11 mouse cellular contexts compared by ENCODE assay signal in genomic region chr13:29957731-29958254, GRCm38 (mm10). TPM values are rescaled to one million over a fixed set of nuclear protein-coding genes. Genes with fewer than 3 reads are reported as not detected.
A peak's percentile ranks its signal among the peaks of the same experiment; 100 is the strongest.
DNase-seq lines count a peak whose midpoint lies in the region; ATAC-seq lines count a peak whose summit lies in the region.
"Had no signal": no experiment of that assay in that cellular context is flagged by ENCODE, and none has a peak within 500 bp of the region (broad histone marks: within the 10 kb centered on the region; RNA-seq: fewer than 3 reads in every experiment).

No protein-coding gene starts in this region.

- no peak overlapping the region for H3K4me3 ChIP-seq in liver, embryonic 13.5 days (replicated peaks)
- H3K4me3 ChIP-seq: limb, embryonic 13.5 days had no signal

- H3K4me2 ChIP-seq in liver, embryonic 13.5 days, result no peak overlapping the region
- H3K4me2 ChIP-seq: limb, embryonic 13.5 days had no signal

- 69% methylated on average over 9 of the region's 9 CpGs for WGBS in liver, embryonic 13.5 days (ENCODE audit: insufficient replicate concordance)

- H3K9me3 ChIP-seq in liver, embryonic 13.5 days (replicated peaks), result no peaks in the 10 kb centered on the region
- H3K9me3 ChIP-seq: limb, embryonic 13.5 days had no signal

- ATAC-seq in liver, embryonic 13.5 days (ENCODE audit: low read depth), result peak; percentile 81
- no peak for ATAC-seq in frontal cortex, adult (ENCODE audit: low TSS enrichment)
- ATAC-seq: forebrain, embryonic 16.5 days had no signal

- H3K9ac ChIP-seq in liver, embryonic 13.5 days, result no peak overlapping the region
- H3K9ac ChIP-seq: limb, embryonic 13.5 days had no signal

- peaks cover 28% of the 10 kb centered on the region for H3K36me3 ChIP-seq in liver, embryonic 13.5 days

- H3K27ac ChIP-seq in liver, embryonic 13.5 days, result no peak overlapping the region; the same call in 1 of the 2 replicates
- H3K27ac ChIP-seq: limb, embryonic 13.5 days had no signal

- peaks cover 24% of the 10 kb centered on the region for H3K4me1 ChIP-seq in liver, embryonic 13.5 days (replicated peaks)

- intact Hi-C loops in heart, postnatal 10 days (cut with DNase I), result no loop called here
- intact Hi-C loops in left cerebral cortex, postnatal 14 days (cut with DNase I), result no loop called here

- DNase-seq in gastrocnemius, adult 18-20 months (ENCODE audit: low spot score), result peak; percentile 19
- no peak for DNase-seq in gastrocnemius, adult 8-10 months (ENCODE audit: low spot score in 2 of 2)
- peak; percentile 51 for DNase-seq in embryo, embryonic 10.5 days (ENCODE audit: low spot score)
- DNase-seq in heart, postnatal 10 days, result peak; percentile 48 to 58
- no peak for DNase-seq in liver, embryonic 13.5 days
- no peak for DNase-seq in left cerebral cortex, postnatal 14 days (ENCODE audit: low spot score in 2 of 2)
- DNase-seq in layer of hippocampus, adult 9-11 months, result no peak
- DNase-seq: adrenal gland, postnatal 25 days had no signal

- no peaks in the 10 kb centered on the region for H3K27me3 ChIP-seq in liver, embryonic 13.5 days
- H3K27me3 ChIP-seq: limb, embryonic 13.5 days had no signal

RNA-seq across cellular contexts. Expression of gene E2f3, which starts 28.1 kb away (rescaled TPM):
- 10 to 100 TPM; 11.3 to 13.4 TPM for total RNA-seq in gastrocnemius, adult 18-20 months (2021)
- 10 to 100 TPM; 11.1 to 16.3 (median 12.9) TPM for total RNA-seq in gastrocnemius, adult 8-10 months (2022)
- 10 to 100 TPM; 12.0 to 13.4 TPM for total RNA-seq in heart, postnatal 10 days (2021)
- 5.4 and 6.9 TPM in 2 replicates for polyA plus RNA-seq in liver, embryonic 13.5 days (2015; fragmentation: Nextera tagmentation; extraction: Ambion mirVana)
- 10 to 100 TPM; 18.7 to 19.2 TPM for total RNA-seq in left cerebral cortex, postnatal 14 days (2021)

Comparison
In these comparisons a context has a peak if more than half of its experiments do, and no peak if none do; other contexts are left out.
1. DNase-seq: peak in gastrocnemius, adult 18-20 months (single experiment), embryo, embryonic 10.5 days (single experiment) and heart, postnatal 10 days (2 of 2); none in gastrocnemius, adult 8-10 months (0 of 2), liver, embryonic 13.5 days (single experiment), left cerebral cortex, postnatal 14 days (0 of 2) and layer of hippocampus, adult 9-11 months (single experiment).